Mouse (Mus musculus): ENCODE data around the gene Olfr1474. TPM values are rescaled to one million over a fixed set of nuclear protein-coding genes. Genes with fewer than 3 reads are reported as not detected.

Gene Olfr1474
- polyA plus RNA-seq (2015; fragmentation: Nextera tagmentation; extraction: Ambion mirVana), result not detected in 2 replicates

GRCm38 (mm10) chr19:13469265-13469664 lies at the start of gene Olfr1474:
Olfr1474 (plus strand) TSS chr19:13469565.

GRCm38 (mm10) chr19:13443109-13443508 lies 26.3 kb upstream of the Olfr1474 start, which contains the start of gene Olfr1471:
Olfr1471 (plus strand) TSS chr19:13443409.

DNA sequence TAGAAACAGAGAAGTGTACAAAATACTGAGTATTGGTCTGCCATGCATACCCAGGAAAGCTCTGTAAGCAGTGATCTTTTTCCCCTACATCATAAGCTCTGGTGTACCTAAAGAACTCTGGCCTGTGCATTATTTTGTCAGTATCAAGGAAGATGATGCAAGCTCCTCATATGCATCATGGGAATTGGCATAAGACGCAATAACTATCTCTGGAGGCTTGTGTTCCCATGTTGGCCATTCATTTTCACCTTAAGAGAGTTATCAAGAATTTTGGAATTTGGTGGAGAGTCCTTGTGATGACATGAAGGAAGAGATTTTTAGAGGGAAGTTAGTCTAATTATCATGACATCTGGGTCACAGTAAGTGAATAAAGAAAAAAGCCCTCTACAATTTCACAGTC lies 13.4 kb upstream of the Olfr1474 start, which contains the start of gene Olfr1472:
TSS of gene Olfr1472 (minus strand) at position 101 of the 400 bp plus-strand sequence.

GRCm38 (mm10) chr19:13480096-13480495 lies 10.7 kb downstream of the Olfr1474 start, which contains the start of gene Olfr1475:
Olfr1475 (minus strand) TSS chr19:13480196.

DNA sequence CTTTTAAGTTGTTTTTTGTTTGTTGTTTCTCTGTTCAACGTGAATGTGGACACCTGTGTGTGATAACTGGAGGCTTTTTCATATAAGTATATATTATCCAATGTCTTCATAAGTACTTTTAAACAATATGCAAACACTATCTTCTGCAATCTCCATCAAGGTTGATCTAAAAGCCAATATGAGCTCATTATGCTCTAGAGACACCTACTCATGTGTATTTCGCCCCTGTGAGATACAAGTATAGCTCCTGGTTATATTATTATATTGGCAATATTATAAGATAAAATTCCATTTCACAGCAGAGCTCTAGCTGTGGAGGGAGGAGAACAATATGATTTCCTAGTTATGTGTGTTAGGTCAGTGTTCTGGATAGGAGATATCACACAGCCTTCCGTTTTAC lies 30.9 kb downstream of the Olfr1474 start, which contains the start of gene Olfr1477:
TSS of gene Olfr1477 (plus strand) at position 301 of the 400 bp plus-strand sequence.

Other genes with a start within 250 kb of the Olfr1474 start
- gene Olfr1463, start 238.2 kb upstream of the Olfr1474 start, polyA plus RNA-seq (2015; fragmentation: Nextera tagmentation; extraction: Ambion mirVana), result not detected in 2 replicates
- not detected in 2 replicates for gene Olfr1465, start 154.0 kb upstream of the Olfr1474 start, polyA plus RNA-seq (2015; fragmentation: Nextera tagmentation; extraction: Ambion mirVana)
- gene Olfr1466, start 130.7 kb upstream of the Olfr1474 start, polyA plus RNA-seq (2015; fragmentation: Nextera tagmentation; extraction: Ambion mirVana), result not detected in 2 replicates
- gene Olfr1467, start 107.3 kb upstream of the Olfr1474 start, polyA plus RNA-seq (2015; fragmentation: Nextera tagmentation; extraction: Ambion mirVana), result not detected in 2 replicates
- gene Olfr1469, start 61.7 kb upstream of the Olfr1474 start, polyA plus RNA-seq (2015; fragmentation: Nextera tagmentation; extraction: Ambion mirVana), result not detected in 2 replicates
- not detected in 2 replicates for gene Olfr1471, start 26.2 kb upstream of the Olfr1474 start, polyA plus RNA-seq (2015; fragmentation: Nextera tagmentation; extraction: Ambion mirVana)
- not detected in 2 replicates for gene Olfr1472, start 13.5 kb upstream of the Olfr1474 start, polyA plus RNA-seq (2015; fragmentation: Nextera tagmentation; extraction: Ambion mirVana)
- not detected in 2 replicates for gene Olfr1475, start 10.6 kb downstream of the Olfr1474 start, polyA plus RNA-seq (2015; fragmentation: Nextera tagmentation; extraction: Ambion mirVana)
- not detected in 2 replicates for gene Olfr1477, start 31.0 kb downstream of the Olfr1474 start, polyA plus RNA-seq (2015; fragmentation: Nextera tagmentation; extraction: Ambion mirVana)
- gene Olfr1480, start 58.3 kb downstream of the Olfr1474 start, polyA plus RNA-seq (2015; fragmentation: Nextera tagmentation; extraction: Ambion mirVana), result not detected in 2 replicates
- not detected in 2 replicates for gene Olfr1484, start 113.9 kb downstream of the Olfr1474 start, polyA plus RNA-seq (2015; fragmentation: Nextera tagmentation; extraction: Ambion mirVana)
- not detected in 2 replicates for gene Olfr1487, start 147.8 kb downstream of the Olfr1474 start, polyA plus RNA-seq (2015; fragmentation: Nextera tagmentation; extraction: Ambion mirVana)
- gene Olfr1489, start 162.1 kb downstream of the Olfr1474 start, polyA plus RNA-seq (2015; fragmentation: Nextera tagmentation; extraction: Ambion mirVana), result not detected in 2 replicates
- not detected in 2 replicates for gene Olfr1490, start 181.5 kb downstream of the Olfr1474 start, polyA plus RNA-seq (2015; fragmentation: Nextera tagmentation; extraction: Ambion mirVana)
- gene Olfr1491, start 227.7 kb downstream of the Olfr1474 start, polyA plus RNA-seq (2015; fragmentation: Nextera tagmentation; extraction: Ambion mirVana), result not detected in 2 replicates

Data from urinary bladder, postnatal 0 days (tissue).